Mouse (Mus musculus) cerebellum, postnatal 4 days (tissue): ENCODE data around the gene Bloc1s4.

ENCODE experiments used
- DNase-seq, 2 experiments: peaks; one replicate each; pipeline ENCODE4 v3.0.0; 2022; ENCODE audit warnings: low spot score in 2 of 2, mixed read lengths in 1 of 2

Gene Bloc1s4

GRCm38 (mm10) chr5:36717889-36718288 is 30.6 kb downstream of the Bloc1s4 start:
- DNase-seq, result no peak

GRCm38 (mm10) chr5:36716816-36717215 is 31.6 kb downstream of the Bloc1s4 start:
- no peak for DNase-seq

GRCm38 (mm10) chr5:36714832-36715231 is 33.6 kb downstream of the Bloc1s4 start:
- DNase-seq, result no peak

- no peak for DNase-seq
Measured at GRCm38 (mm10) chr5:36713693-36714092, 34.8 kb downstream of the Bloc1s4 start.

GRCm38 (mm10) chr5:36712553-36713534 is 35.6 kb downstream of the Bloc1s4 start:
- no peak for DNase-seq

- DNase-seq, result no peak
Measured at GRCm38 (mm10) chr5:36711863-36712262, 36.6 kb downstream of the Bloc1s4 start.

- no peak for DNase-seq
Measured at GRCm38 (mm10) chr5:36705792-36706191, 42.7 kb downstream of the Bloc1s4 start.

GRCm38 (mm10) chr5:36705390-36705789 is 43.1 kb downstream of the Bloc1s4 start:
- DNase-seq, result no peak

GRCm38 (mm10) chr5:36704684-36705083 is 43.8 kb downstream of the Bloc1s4 start:
- DNase-seq, result no peak

- DNase-seq, result no peak
Measured at GRCm38 (mm10) chr5:36700939-36701620, 47.4 kb downstream of the Bloc1s4 start.

GRCm38 (mm10) chr5:36698689-36699088 is 49.8 kb downstream of the Bloc1s4 start:
- DNase-seq, result no peak

- no peak for DNase-seq
Measured at GRCm38 (mm10) chr5:36698067-36698670, 50.3 kb downstream of the Bloc1s4 start.
